Mouse (Mus musculus) induced T-regulatory cell, adult 2 months (primary cell): Measurements from ENCODE around the gene Ppp4r3a.

Experiments used
- DNase-seq: peaks from one replicate; pipeline ENCODE4 v3.0.0-alpha.2; 2012; ENCODE audit warnings: low read depth

The Ppp4r3a gene

GRCm38 (mm10) chr12:101013078-101013665, 70.3 kb downstream of the Ppp4r3a start:
- DNase-seq: peak; percentile 55

GRCm38 (mm10) chr12:101012197-101013077, 71.1 kb downstream of the Ppp4r3a start:
- DNase-seq: peak; percentile 64

GRCm38 (mm10) chr12:101011017-101011416, 72.5 kb downstream of the Ppp4r3a start:
- peak; percentile 72 for DNase-seq

- peak; percentile 55 for DNase-seq
Observed at GRCm38 (mm10) chr12:101010148-101010920, 73.2 kb downstream of the Ppp4r3a start.

- peak; percentile 54 for DNase-seq
Observed at GRCm38 (mm10) chr12:101009225-101009624, 74.3 kb downstream of the Ppp4r3a start.

- DNase-seq: peak; percentile 60
Observed at GRCm38 (mm10) chr12:101008648-101009047, 74.9 kb downstream of the Ppp4r3a start.

GRCm38 (mm10) chr12:101007968-101008481, 75.5 kb downstream of the Ppp4r3a start:
- DNase-seq: peak; percentile 74

- DNase-seq: peak; percentile 81
Observed at GRCm38 (mm10) chr12:101007427-101007826, 76.1 kb downstream of the Ppp4r3a start.

- DNase-seq: peak; percentile 87
Observed at GRCm38 (mm10) chr12:101005665-101006420, 77.7 kb downstream of the Ppp4r3a start.

GRCm38 (mm10) chr12:101004982-101005381, 78.5 kb downstream of the Ppp4r3a start:
- no peak for DNase-seq

GRCm38 (mm10) chr12:101002801-101003513, 80.5 kb downstream of the Ppp4r3a start:
- DNase-seq: no peak

GRCm38 (mm10) chr12:100999061-100999954, 84.2 kb downstream of the Ppp4r3a start:
- no peak for DNase-seq

GRCm38 (mm10) chr12:100998564-100998962, 84.9 kb downstream of the Ppp4r3a start:
- no peak for DNase-seq

- DNase-seq: peak; percentile 46
Observed at GRCm38 (mm10) chr12:100997830-100998563, 85.5 kb downstream of the Ppp4r3a start.

- peak; percentile 66 for DNase-seq
Observed at GRCm38 (mm10) chr12:100996378-100996898, 87.1 kb downstream of the Ppp4r3a start.

- DNase-seq: peak; percentile 61
Observed at GRCm38 (mm10) chr12:100995607-100996377, 87.7 kb downstream of the Ppp4r3a start.

GRCm38 (mm10) chr12:100994140-100995015, 89.1 kb downstream of the Ppp4r3a start:
- DNase-seq: peak; percentile 92
